Mouse (Mus musculus): ENCODE data around the gene Rnf44. TPM values are rescaled to one million over a fixed set of nuclear protein-coding genes. Genes with fewer than 3 reads are reported as not detected.

Rnf44 gene
- polyA plus RNA-seq, 1 experiment from 2014 or later, result 52.1 TPM

DNA sequence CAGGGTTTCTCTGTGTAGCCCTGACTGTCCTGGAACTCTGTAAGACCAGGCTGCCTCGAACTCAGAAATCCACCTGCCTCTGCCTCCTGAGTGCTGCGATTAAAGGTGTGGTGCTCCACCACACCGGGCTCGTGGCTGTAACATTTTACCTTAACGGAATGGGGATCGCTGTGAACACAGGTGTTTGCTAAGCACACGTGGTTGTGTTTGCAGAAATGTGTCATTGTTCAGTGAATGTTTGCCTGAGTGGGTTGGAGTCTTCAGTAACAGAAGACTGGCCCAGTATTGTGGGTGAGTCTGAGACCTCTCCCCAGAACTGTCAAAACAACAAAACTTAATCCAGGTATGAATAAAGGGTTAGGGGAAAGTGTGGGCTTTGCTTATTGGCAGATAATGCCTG, 28.6 kb downstream of the Rnf44 start:
- no peak for DNase-seq (ENCODE audit: low spot score)
- Histone ChIP-seq H3K36me3 (ENCODE audit: insufficient read depth, low read length) (peaks cover 18% of the 10 kb centered on the region; the same call in 1 of the 2 replicates), H3K9ac (replicated peaks; ENCODE audit: low read depth) (no peak overlapping the region), H3K9me3 (ENCODE audit: low read length) (no peaks in the 10 kb centered on the region), H3K4me2 (replicated peaks; ENCODE audit: low read depth, low read length) (no peak overlapping the region), H3K4me1 (ENCODE audit: insufficient read depth, low read depth, low read length) (no peaks in the 10 kb centered on the region), H3K27me3 (replicated peaks; ENCODE audit: insufficient read depth, low read length) (no peaks in the 10 kb centered on the region), H3K27ac (ENCODE audit: low read length) (no peak overlapping the region), H3K4me3 (ENCODE audit: low read depth, low read length) (no peak overlapping the region)
- TF ChIP-seq EP300 (IDR thresholded peaks at IDR 0.05) (no peak), CTCF (IDR thresholded peaks at IDR 0.05) (no peak)
- WGBS, result 67% methylated on average over 7 of the region's 7 CpGs
- no peak for ATAC-seq

GRCm38 (mm10) chr13:54664509-54664908, 29.2 kb downstream of the Rnf44 start:
- Histone ChIP-seq H3K27me3 (replicated peaks; ENCODE audit: insufficient read depth, low read length) (no peaks in the 10 kb centered on the region), H3K4me1 (ENCODE audit: insufficient read depth, low read depth, low read length) (no peaks in the 10 kb centered on the region), H3K4me3 (ENCODE audit: low read depth, low read length) (no peak overlapping the region), H3K27ac (ENCODE audit: low read length) (no peak overlapping the region), H3K9me3 (ENCODE audit: low read length) (no peaks in the 10 kb centered on the region), H3K9ac (replicated peaks; ENCODE audit: low read depth) (no peak overlapping the region), H3K4me2 (replicated peaks; ENCODE audit: low read depth, low read length) (no peak overlapping the region), H3K36me3 (ENCODE audit: insufficient read depth, low read length) (peaks cover 18% of the 10 kb centered on the region; the same call in 1 of the 2 replicates)
- TF ChIP-seq EP300 (IDR thresholded peaks at IDR 0.05), result no peak
- TF ChIP-seq CTCF (IDR thresholded peaks at IDR 0.05), result no peak
- ATAC-seq (no peak), DNase-seq (ENCODE audit: low spot score) (no peak)
- WGBS, result 97% methylated on average over 1 of the region's 1 CpGs

- no peaks in the 10 kb centered on the region for H3K4me1 ChIP-seq (ENCODE audit: insufficient read depth, low read depth, low read length)
- H3K4me2 ChIP-seq (replicated peaks; ENCODE audit: low read depth, low read length), result no peak overlapping the region
- no peaks in the 10 kb centered on the region for H3K9me3 ChIP-seq (ENCODE audit: low read length)
- TF ChIP-seq EP300 (IDR thresholded peaks at IDR 0.05) (no peak), CTCF (IDR thresholded peaks at IDR 0.05) (no peak)
- peaks cover 18% of the 10 kb centered on the region; the same call in 1 of the 2 replicates for H3K36me3 ChIP-seq (ENCODE audit: insufficient read depth, low read length)
- no peak overlapping the region for H3K27ac ChIP-seq (ENCODE audit: low read length)
- no peaks in the 10 kb centered on the region for H3K27me3 ChIP-seq (replicated peaks; ENCODE audit: insufficient read depth, low read length)
- DNase-seq (ENCODE audit: low spot score) (no peak), ATAC-seq (no peak)
- 80% methylated on average over 4 of the region's 4 CpGs for WGBS
- no peak overlapping the region for H3K4me3 ChIP-seq (ENCODE audit: low read depth, low read length)
- H3K9ac ChIP-seq (replicated peaks; ENCODE audit: low read depth), result no peak overlapping the region
Observed at GRCm38 (mm10) chr13:54663999-54664398, 29.7 kb downstream of the Rnf44 start.

- no peak overlapping the region for H3K4me2 ChIP-seq (replicated peaks; ENCODE audit: low read depth, low read length)
- DNase-seq (ENCODE audit: low spot score) (peak; percentile 30), ATAC-seq (peak; percentile 43; the same call in 1 of the 2 replicates)
- WGBS, result 72% methylated on average over 12 of the region's 12 CpGs
- no peak overlapping the region for H3K27ac ChIP-seq (ENCODE audit: low read length)
- H3K4me1 ChIP-seq (ENCODE audit: insufficient read depth, low read depth, low read length), result no peaks in the 10 kb centered on the region
- H3K9me3 ChIP-seq (ENCODE audit: low read length), result no peaks in the 10 kb centered on the region
- peaks cover 28% of the 10 kb centered on the region; the same call in 1 of the 2 replicates for H3K36me3 ChIP-seq (ENCODE audit: insufficient read depth, low read length)
- no peak for TF ChIP-seq EP300 (IDR thresholded peaks at IDR 0.05)
- no peak for TF ChIP-seq CTCF (IDR thresholded peaks at IDR 0.05)
- no peak overlapping the region for H3K4me3 ChIP-seq (ENCODE audit: low read depth, low read length)
- no peak overlapping the region for H3K9ac ChIP-seq (replicated peaks; ENCODE audit: low read depth)
- H3K27me3 ChIP-seq (replicated peaks; ENCODE audit: insufficient read depth, low read length), result no peaks in the 10 kb centered on the region
Observed at GRCm38 (mm10) chr13:54661358-54661757, 32.3 kb downstream of the Rnf44 start.

GRCm38 (mm10) chr13:54660877-54661276, 32.8 kb downstream of the Rnf44 start:
- H3K27me3 ChIP-seq (replicated peaks; ENCODE audit: insufficient read depth, low read length), result no peaks in the 10 kb centered on the region
- no peak overlapping the region for H3K4me3 ChIP-seq (ENCODE audit: low read depth, low read length)
- TF ChIP-seq CTCF (IDR thresholded peaks at IDR 0.05), result no peak
- TF ChIP-seq EP300 (IDR thresholded peaks at IDR 0.05), result no peak
- no peak overlapping the region for H3K27ac ChIP-seq (ENCODE audit: low read length)
- DNase-seq (ENCODE audit: low spot score) (no peak), ATAC-seq (no peak)
- peaks cover 33% of the 10 kb centered on the region; the same call in 1 of the 2 replicates for H3K36me3 ChIP-seq (ENCODE audit: insufficient read depth, low read length)
- WGBS, result 51% methylated on average over 5 of the region's 5 CpGs
- no peak overlapping the region for H3K4me2 ChIP-seq (replicated peaks; ENCODE audit: low read depth, low read length)
- no peaks in the 10 kb centered on the region for H3K9me3 ChIP-seq (ENCODE audit: low read length)
- no peak overlapping the region for H3K9ac ChIP-seq (replicated peaks; ENCODE audit: low read depth)
- H3K4me1 ChIP-seq (ENCODE audit: insufficient read depth, low read depth, low read length), result no peaks in the 10 kb centered on the region

DNA sequence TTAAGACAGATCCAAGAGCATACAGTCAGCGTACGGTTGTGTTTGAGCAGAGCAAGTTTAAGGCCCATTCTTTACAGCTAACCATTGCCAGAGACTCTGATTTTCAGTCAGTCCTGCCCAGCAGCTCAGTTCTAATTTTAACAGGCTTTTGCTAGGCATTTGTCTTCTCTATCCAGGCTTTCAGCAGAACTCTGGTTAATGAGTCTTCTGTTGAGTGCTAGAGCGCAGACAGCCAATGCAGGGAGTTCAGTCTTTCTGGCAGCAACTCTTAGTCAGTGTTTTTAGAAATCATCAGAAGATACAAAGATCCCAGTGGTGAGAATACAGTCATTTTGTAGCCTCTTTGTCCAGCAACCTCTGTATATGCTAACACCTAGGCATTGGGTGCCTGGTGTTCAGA, 43.2 kb downstream of the Rnf44 start:
- WGBS, result 95% methylated on average over 3 of the region's 3 CpGs
- TF ChIP-seq EP300 (IDR thresholded peaks at IDR 0.05) (no peak), CTCF (IDR thresholded peaks at IDR 0.05) (no peak)

GRCm38 (mm10) chr13:54635011-54635410, 58.7 kb downstream of the Rnf44 start:
- no peak overlapping the region for H3K9ac ChIP-seq (replicated peaks; ENCODE audit: low read depth)
- no peak for ATAC-seq
- H3K4me1 ChIP-seq (ENCODE audit: insufficient read depth, low read depth, low read length), result no peaks in the 10 kb centered on the region
- no peaks in the 10 kb centered on the region for H3K9me3 ChIP-seq (ENCODE audit: low read length)
- WGBS, result 100% methylated on average over 3 of the region's 3 CpGs
- H3K4me2 ChIP-seq (replicated peaks; ENCODE audit: low read depth, low read length), result no peak overlapping the region
- DNase-seq (ENCODE audit: low spot score), result no peak
- no peak overlapping the region for H3K27ac ChIP-seq (ENCODE audit: low read length)
- H3K27me3 ChIP-seq (replicated peaks; ENCODE audit: insufficient read depth, low read length), result no peaks in the 10 kb centered on the region
- H3K4me3 ChIP-seq (ENCODE audit: low read depth, low read length), result no peak overlapping the region
- TF ChIP-seq CTCF (IDR thresholded peaks at IDR 0.05) (no peak), EP300 (IDR thresholded peaks at IDR 0.05) (no peak)
- 0 out of 2 replicates have a peak, but pooled peaks cover 8% of the 10 kb centered on the region for H3K36me3 ChIP-seq (ENCODE audit: insufficient read depth, low read length)

More for the DNA sequence above, 43.2 kb downstream of the Rnf44 start:
- Histone ChIP-seq H3K9ac (replicated peaks; ENCODE audit: low read depth) (no peak overlapping the region), H3K4me1 (ENCODE audit: insufficient read depth, low read depth, low read length) (no peaks in the 10 kb centered on the region), H3K27ac (ENCODE audit: low read length) (no peak overlapping the region), H3K9me3 (ENCODE audit: low read length) (no peaks in the 10 kb centered on the region), H3K4me3 (ENCODE audit: low read depth, low read length) (no peak overlapping the region), H3K27me3 (replicated peaks; ENCODE audit: insufficient read depth, low read length) (no peaks in the 10 kb centered on the region), H3K36me3 (ENCODE audit: insufficient read depth, low read length) (peaks cover 65% of the 10 kb centered on the region), H3K4me2 (replicated peaks; ENCODE audit: low read depth, low read length) (no peak overlapping the region)
- DNase-seq (ENCODE audit: low spot score) (no peak), ATAC-seq (no peak)
